Mouse (Mus musculus): ENCODE measurements at regions not wholly inside any gene's neighbourhood (a gene's known extent, or its start where the extent isn't known, plus 50 kb on each side); places are given as distances from the start of the nearest gene placed in this dataset.

DNA sequence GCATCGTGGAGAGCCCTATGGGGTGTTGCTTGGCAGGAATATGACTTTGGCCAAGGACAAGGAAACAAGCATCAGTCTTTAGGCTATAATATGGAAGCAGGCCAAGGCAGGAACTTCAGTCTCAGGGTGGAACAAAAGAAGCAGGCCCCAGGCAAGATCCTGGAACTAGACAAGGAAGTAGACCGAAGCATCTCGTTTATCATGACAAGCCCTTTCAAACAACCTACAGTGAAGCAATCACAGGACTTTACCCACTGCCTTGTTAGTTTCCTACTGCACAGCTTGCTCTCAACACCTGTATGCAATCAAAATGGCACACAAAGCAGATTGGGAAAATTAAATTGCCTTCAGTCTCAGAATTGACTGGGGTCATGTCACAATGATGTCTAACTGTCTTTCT lies 163.2 kb upstream of the Gulp1 start:
- no peak for DNase-seq (ENCODE audit: low spot score)

DNA sequence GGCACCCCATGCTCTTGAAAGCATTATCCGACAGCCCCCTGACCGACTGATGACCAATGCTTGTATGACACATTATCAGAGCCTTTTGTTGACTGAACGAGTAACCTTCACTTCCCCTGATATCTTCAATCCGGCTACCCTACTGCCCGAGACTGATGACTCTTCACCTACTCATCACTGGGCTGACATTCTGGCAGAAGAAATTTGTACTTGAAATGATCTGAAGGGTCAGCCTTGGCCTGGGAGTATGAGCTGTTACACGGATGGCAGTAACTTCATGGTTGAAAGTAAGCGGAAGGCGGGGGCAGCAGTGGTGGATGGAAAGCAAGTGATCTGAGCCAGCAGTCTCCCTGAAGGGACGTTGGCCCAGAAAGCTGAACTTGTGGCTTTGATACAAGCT lies 159.2 kb upstream of the Gulp1 start:
- DNase-seq (ENCODE audit: low spot score), result no peak

DNA sequence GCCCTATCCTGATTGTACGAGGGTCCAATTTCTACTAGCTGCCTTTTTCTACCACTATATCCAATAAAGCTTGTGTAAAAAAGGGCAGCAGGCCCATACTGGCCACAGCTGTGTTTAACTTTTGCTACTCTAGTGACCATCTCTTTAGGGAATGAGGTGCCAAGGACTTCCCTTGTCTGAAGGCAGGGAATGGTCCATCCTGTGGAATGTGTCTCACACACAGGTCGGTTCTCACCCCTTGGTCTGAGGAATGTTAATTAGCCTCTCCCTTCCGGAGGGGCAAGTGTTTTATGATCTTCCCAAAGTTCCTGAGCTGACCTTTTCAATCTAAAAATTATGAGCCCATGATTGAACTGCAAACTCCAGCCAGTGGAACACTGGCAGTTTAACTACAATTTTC lies 155.8 kb upstream of the Gulp1 start:
- DNase-seq (ENCODE audit: low spot score), result peak; percentile 5

DNA sequence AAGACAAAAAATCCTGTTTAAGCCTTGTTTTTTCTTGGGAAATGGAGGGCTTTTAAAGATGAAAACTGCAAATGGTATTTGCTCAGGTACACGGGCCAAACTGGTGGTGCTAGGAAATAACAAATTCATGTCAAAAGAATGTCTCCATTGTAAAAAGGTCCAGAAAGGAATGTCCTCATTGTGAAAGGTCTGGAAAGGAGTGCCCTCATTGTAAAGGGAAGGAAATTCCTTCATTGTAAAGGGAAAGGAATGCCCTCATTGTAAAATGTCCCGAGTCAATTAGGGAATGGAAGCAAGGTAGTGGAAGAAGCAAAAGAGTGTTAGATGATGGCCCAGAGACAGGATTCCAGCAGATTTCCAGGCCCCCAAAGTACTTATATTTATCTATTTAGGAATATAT lies 153.2 kb upstream of the Gulp1 start:
- no peak for DNase-seq (ENCODE audit: low spot score)

DNA sequence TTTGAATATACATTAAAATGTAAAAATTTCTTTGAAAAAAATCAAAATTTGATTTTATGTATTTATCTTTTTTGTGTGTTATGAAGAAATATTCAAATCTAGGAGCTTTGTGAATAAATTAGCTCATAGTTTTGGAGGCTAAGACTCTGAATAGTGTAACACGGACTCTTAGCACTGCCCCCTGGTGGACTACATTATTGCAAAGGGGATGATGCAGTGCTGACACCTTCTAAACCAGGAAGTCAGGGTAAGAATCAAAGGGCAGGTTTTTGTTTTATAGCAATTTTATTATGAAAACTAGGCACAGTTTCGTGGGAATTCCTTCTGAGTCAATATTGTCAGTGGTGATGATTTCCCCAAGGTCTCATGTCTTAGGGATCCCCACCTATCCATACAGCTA lies 113.5 kb upstream of the Gulp1 start:
- DNase-seq (ENCODE audit: low spot score), result peak; percentile 34

Measured in embryo, embryonic 10.5 days (tissue).